Mouse (Mus musculus): ENCODE measurements around the gene Kif6.

The Kif6 gene

DNA sequence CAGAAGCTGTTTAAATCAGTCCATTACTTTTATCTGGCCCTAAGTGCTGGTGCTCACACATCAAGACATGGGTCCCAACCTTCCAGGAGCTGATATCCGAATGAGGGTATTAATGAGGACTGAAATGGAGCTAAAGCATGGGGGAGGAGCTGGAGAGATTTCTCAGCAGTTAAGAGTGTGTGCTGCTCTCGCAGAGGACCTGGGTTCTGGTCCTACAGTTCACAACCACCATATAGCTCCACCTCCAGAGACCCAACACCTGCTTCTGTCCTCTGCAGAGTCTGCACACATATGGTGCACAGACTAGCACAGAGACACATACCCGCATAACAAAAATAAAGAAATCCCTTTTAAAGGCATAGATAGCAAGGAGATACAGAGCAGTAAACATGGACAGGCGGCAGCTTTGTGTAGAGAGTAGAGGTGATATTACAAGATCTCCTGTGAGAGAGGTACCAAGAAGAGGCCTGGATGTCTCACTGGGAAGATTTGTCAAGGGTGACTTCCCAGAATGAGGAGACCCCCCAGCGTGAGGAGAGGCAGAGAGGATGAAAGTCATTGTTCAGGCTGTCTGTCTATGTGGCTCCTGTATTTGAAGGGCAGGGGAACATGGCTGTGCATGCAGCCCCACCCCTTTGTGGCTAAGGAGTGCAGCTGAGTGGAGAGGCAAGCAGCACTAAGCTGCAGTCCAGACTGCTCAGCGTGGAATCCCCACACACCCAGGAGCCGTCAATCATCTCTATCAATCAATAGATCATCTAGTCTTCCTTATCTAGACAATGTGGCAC lies 173.4 kb downstream of the Kif6 start:
- peak; percentile 21 for DNase-seq (ENCODE audit: low read depth, low spot score)

DNA sequence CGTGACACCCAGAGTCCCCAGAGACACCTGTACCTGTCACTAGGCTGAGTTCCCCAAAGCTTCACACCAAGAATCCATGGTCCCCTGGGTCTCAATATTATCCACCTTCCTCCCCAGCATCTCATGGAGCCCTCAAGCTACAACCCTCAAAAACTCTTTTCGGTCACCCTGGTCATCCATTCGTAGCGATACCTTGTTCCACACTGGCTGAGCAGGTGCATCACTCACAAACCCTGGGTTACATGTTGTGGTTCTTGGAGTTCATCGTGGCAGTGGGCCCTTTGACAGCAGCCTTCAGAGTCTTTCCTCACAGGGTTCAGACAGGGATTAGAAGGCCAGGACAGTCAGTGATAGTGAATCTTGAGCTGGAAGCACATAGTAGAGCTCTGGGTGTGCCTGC lies 176.6 kb downstream of the Kif6 start:
- no peak for DNase-seq (ENCODE audit: low read depth, low spot score)

DNA sequence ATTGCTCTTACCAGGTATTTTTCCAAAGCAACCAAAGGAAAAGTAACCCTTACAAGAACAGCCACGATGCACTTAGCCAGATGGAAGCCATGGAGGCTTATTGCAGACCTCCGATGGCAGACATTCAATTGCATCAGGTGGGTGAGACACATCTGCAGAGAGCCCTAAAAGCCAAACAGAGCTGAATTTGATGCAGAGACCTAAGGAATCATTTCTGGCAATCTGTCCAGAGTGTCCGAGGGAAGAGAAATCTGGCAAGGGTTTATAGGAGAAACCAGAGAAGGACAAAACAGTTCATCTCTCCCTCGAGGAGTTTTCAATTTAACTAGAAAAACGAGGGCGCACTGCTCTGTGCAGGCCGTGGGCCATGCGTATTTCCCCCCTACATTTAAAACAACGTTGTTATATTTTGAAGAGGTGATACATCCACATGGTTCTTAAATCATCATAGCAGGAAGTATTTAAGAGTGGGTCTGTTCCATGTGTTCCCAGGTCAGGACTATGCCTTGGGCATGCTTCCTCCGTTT lies 177.3 kb downstream of the Kif6 start:
- DNase-seq (ENCODE audit: low read depth, low spot score): no peak

DNA sequence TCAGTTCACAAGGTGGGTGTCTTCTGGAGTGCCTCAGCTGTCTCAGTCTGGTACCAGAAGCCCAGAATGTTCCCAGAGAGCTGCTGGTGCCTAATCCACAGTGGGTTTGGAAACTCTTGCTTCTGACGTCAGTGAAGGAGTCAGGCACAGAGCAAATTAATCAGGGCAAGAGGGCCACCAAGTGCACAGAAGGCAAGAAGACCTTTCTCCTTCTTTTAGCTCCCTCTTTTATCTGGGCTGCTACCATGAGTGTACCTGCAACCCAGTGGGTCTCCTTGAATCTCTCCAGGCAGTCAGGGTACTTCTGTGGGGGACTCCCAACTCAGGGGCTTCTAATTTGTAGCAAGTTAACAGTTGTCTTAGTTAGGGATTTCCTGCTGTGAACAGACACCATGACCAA lies 178.0 kb downstream of the Kif6 start:
- DNase-seq (ENCODE audit: low read depth, low spot score): no peak

DNA sequence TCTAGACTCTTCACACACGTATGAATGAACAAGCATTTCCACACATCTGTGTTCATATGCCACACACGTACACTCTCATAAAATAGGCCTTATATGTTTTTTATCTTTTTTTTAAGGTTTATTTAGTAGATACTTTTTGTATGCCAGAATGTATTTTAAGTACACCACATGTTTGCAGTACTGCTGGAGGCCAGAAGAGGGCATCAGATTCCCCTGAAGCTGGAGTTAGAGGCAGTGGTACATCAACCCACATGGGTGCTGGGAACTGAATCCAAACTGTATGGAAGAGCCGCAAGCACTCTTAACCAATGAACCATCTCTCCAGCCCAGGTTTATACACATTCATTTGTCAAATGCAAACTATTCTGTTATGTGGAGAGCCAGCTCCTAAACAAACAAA lies 179.0 kb downstream of the Kif6 start:
- DNase-seq (ENCODE audit: low read depth, low spot score): peak; percentile 53

DNA sequence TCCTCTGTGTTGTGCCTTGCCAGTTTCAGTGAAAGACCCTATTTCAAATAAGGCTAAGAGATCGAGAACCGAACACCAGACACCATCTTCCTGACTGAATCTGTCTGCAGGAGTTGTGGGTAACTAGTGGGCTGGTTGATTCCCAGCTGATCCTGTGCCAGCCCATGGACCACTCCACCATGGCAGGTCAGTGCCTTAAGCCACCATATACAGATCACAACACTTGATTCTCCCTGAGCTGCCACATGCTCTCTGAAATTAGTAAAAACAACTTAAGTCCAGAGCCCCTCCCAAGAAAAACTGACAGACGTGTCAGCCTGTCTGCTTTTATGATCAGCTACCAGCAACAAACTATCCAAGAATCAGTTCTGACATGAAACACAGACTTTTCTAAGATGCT lies 180.3 kb downstream of the Kif6 start:
- DNase-seq (ENCODE audit: low read depth, low spot score): no peak

DNA sequence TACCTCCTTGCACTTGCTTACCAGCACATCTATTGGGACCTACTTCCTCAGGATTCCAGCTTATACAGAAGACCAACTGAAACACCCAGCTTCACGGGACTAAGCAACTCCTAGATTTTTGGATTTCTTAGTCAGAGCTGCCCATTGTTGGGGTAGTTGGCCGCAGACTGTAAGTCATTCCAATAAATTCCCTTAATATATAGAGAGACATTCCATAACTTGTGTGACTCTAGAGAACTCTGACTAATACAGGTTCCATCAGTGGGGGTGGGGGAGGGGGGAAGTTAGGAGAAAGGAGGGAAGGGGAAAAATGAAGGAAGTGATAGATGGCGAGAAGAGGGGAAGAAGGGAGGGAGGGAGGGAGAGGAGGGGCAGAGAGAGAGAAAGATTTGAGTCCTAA lies 181.2 kb downstream of the Kif6 start:
- DNase-seq (ENCODE audit: low read depth, low spot score): no peak

DNA sequence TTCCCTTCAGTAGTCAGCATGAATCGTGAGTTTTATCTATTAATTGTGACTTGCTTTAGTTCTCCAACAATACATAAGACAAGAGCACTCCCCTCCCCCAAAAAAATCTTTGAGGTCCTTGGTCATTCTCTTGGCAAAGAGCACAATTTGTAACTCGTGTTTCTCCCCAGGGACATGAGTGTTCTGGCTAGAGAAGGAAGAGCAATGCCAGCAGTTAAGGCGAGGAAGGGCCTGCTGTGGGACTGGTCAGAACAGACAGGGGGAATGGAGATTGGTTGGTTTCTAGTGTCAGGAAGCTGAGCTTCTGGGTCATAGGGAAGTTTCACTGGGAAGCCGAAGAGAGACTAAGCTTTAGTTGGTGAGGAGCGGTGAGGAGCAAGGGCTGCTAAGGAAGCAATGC lies 184.2 kb downstream of the Kif6 start:
- no peak for DNase-seq (ENCODE audit: low read depth, low spot score)

DNA sequence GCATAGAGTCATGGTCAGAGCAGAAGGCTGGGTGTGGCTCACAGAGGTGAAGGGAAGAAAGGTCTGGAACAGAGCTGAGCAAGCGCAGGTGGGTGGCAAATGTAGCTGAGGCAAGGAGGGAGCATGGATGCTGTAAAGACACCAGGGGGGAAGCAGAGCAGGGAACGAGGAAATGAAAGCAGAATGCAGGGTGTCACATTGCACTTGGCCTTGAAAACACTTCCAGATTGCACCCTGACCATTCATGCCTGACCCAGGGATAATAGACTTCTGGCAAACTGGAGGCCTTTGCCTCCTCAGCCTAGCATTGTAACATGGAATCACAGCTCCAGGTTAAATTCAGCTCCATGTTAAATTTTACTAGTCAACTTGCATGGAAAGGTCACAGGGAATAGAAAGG lies 185.2 kb downstream of the Kif6 start:
- no peak for DNase-seq (ENCODE audit: low read depth, low spot score)

DNA sequence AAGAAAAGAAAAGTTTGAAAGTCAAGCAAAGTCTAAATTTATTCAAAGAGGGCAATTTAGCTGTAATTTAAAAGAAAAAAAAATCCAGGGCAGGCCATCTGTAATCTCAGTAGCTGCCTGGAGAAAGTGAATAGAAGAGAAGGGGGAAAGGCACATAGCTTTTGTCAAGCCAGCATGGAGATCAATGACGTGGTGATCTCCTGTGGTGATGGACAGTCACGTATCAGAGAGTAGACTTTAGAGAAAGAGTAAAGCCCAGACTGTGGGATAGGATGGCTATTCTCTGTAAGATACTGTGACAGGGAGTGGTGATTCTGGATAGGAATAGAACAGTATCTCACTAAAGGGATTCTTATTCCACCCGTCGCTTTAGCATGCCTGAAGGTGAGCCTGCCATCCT lies 192.5 kb downstream of the Kif6 start:
- peak; percentile 35 for DNase-seq (ENCODE audit: low read depth, low spot score)

DNA sequence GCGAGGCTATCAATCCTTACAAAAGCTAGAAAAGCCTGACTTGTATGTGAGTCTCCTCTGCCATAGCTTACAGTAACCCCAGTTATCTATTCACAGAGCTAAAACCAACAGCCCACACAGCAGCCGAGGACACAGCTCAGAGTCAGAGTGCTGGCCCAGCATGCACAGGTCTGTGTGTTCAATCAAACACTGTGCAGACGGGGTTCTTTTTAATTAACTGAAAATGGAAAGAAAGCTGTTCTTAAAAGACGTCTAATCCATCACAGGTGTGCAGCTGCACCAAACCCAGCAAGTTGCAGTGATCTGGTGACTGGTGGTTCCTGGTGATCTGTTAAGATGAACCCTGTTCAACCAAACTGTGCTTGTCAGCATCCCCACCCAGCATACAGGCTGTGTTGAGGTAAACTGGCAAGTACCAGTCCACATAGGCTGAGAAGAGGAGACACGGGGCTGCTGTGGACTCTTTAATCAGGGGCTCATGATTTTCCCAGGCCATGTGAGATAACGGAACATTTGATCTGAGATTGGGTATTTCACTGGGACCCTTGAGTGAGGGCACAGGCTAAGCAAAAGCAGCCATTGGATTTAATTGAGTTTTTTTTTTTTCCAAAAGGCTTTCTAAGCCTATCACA lies 193.9 kb downstream of the Kif6 start:
- DNase-seq (ENCODE audit: low read depth, low spot score): no peak

DNA sequence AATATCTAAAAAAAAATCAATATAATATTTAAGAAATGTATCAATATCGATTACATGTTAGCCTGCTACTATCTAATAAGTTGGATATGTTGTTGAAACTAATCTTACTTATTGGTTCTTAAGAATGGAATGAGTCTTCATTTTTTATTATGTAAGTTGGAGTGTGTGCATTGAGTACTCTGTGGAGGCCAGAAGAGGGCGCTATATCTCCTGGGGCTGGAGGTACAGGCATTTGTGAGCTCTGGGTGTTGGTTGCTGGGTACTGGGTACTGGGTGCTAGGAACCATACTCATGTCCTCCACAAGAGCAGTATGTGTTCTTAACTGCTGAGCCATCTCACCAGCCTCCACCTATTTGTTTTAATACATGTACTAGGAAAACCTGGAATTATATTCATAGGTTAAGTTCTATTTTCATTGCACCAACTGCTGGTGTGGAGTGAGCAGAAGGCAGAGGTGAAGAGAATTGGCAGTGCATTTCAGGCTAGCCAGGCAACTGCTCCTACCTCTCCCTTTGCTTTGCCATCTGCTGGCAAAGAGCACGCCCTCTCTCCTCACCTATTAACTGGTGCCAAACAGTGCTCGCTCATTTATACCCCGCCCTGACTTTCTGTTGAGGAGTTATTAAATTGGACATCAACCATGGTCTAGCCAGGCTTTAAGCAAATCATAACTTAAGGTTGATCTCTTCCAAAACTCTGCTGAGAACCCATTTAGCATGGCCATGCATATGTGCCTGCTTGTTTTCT lies 199.1 kb downstream of the Kif6 start:
- DNase-seq (ENCODE audit: low read depth, low spot score): peak; percentile 14

DNA sequence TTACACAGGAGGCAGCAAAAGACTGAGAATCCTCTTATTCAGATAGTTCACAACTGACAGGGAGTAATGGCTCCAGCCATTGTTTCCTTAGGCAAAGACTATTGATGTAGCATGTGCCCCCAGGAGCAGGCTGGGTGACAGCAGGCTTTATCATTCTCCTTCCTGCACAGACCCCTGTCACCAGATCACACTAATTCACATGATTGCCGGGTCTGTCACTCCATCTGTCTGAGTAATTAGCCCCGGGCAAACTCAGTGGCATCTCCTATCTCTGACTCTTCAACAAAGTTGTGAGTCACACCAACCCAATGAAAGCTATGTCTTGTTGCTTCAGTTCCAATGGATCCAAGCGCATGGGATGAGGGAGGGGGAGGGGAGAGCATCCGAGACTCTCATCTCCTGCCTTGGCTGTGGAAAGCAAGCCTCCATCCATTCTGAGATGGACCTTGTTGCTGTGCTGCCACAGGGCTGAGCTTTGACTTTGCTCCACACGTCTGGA lies 201.2 kb downstream of the Kif6 start:
- DNase-seq (ENCODE audit: low read depth, low spot score): no peak

DNA sequence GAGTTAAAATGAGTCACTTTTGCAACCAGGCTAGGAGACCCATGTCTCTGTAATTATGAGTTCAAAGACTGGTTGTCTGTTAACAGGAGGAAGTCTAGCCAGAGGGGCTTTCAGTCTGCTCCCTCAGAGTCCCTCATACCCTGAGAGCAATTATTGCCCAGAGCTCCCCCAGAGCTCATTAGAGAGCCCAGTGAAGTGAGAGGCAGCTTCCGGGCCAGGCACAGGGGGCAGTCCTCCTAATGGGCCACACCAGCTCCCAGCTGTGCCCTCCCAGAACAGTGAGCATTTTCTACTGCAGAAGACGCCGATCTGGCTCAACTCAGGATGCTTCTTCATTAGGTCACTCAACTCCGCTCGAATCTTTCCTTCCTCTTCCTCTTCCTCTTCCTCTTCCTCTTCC lies 201.8 kb downstream of the Kif6 start:
- DNase-seq (ENCODE audit: low read depth, low spot score): no peak

DNA sequence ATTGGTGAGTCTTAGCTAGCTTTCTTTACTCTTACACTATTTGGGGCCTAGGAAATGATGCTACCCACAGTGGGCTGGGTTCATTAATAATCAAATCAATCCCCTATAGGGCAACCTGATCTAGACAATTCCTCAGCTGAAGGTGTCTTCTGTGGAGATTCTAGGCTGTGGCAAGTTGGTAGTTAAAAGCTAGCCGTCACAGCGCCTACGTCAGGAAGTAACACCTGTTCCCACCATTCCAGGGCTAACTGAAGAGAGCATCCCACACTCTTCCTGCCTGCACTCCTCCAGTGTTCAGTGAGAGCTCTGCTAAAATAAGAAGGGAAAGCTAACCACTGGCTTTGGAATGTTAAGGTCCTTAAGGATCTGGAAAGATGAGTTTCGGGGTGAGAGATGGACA lies 205.3 kb downstream of the Kif6 start:
- no peak for DNase-seq (ENCODE audit: low read depth, low spot score)

DNA sequence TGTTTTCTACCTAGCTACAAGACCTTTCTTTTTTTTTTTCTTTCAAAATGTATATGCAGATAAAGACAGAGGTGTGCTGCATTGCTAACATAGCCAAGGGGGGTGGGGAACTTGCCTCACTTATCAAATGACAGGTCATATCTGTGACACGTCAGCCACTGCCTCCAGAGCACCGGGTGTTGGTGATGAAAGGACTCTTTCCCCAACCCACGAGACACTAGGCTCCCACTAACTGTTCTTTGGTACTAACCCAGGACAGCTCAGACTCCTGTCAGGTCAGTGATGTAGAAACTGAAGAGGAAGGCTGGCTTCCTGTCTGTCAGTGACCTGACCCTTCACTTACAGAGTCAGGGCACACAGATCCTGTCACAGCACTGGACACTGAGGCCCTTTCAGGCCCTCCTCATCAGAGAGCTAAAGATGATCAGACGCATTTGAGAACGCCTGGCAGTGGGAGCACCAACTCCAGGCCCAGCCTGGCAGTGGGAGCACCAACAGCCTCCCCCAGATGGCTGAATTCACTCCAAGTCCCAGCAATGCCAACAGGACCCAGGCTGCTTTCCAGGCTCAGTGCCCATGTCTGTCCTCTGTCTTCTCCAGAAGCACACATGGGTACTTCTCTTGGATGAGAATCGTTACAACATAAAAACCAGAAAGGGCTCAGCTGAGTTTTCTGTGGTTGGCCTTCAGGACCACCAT lies 209.4 kb downstream of the Kif6 start:
- DNase-seq (ENCODE audit: low read depth, low spot score): no peak

DNA sequence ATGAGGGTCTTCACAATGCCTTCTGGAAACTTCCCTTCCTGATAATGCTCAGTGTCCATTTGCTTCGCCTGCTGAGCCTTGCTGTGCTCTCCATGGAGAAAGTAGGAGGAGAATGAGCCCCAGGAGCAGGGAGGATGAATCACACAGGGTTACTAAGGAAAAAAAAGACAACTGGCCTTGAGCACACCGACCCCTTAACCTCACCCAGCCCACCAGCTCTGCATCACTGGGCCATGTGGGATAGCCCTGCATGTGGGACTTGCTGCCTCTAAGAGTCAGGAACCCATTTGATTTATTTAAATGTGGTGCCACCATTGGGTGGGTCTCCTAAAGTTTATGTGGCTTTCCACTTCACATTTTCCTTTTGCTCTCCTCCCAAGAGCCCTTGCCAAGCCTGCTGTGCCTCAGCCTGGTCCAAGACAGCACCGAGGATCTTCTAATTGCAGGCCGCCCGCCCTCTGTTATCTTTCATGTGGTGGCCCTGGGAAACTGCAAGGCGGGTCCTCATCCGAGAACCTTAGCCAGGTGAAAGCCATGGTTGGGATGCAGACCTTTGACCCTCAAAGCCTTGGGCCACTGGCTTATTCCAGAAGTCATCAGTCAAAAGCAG lies 210.0 kb downstream of the Kif6 start:
- no peak for DNase-seq (ENCODE audit: low read depth, low spot score)

DNA sequence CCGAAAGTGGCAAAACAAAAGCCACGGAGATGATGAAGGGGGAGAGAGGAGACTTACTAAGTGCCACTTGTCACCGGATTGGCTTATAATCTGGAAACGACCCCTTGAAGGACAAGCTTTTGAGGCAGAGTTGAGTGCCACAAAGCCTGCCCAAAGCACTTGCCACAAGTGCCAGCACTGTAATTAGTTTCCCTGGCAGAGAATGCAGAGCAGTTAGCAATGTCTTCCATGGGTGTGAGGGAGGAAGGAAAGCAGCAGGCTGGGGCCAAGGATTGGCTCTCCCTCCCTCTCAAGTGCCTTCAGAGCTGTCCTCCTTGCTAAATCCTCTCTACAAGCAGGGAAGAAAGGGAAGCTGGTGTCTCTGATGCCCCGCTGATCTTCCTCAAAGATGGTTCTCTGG lies 210.9 kb downstream of the Kif6 start:
- no peak for DNase-seq (ENCODE audit: low read depth, low spot score)

DNA sequence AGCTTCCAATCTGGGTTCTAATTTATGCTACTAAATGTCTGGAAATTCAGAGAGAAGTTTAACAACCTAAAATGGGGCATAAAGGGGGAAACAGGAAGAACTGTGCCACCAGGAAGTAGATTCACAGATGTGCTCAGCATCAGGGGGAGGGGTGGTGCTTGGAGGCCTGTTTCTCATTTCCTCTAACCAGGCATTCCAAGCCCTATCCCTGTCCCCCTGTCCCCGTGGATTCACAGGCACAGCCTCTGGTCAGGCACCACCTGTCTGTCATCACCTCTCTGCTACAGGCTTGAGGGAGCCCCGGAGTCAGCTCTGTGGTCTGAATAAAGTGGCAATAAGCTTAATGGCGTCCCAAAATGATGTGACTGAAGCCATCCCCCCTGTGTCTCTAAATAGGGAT lies 216.8 kb downstream of the Kif6 start:
- DNase-seq (ENCODE audit: low read depth, low spot score): no peak

DNA sequence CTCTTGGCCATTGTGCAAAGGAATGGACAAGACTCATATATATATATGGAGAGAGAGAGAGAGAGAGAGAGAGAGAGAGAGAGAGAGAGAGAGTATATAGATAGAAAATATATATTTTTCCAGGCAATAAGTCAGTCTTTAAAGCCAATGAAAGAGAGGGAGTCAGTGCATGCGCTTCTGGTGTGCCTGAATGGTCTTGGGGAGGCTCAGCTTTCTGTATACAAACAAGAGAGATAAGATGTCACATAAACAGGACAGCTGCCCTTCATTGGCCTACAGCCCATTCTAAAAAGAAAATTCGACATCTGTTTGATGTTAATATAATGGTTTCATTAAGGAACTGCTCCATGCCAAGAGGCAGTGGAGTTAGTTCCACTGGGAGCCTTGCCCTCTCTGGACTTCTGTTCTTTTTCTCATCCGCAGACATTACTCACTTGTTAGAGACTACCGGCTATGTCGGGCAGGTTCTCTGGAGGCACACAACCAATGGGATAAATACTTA lies 219.2 kb downstream of the Kif6 start:
- DNase-seq (ENCODE audit: low read depth, low spot score): no peak

DNA sequence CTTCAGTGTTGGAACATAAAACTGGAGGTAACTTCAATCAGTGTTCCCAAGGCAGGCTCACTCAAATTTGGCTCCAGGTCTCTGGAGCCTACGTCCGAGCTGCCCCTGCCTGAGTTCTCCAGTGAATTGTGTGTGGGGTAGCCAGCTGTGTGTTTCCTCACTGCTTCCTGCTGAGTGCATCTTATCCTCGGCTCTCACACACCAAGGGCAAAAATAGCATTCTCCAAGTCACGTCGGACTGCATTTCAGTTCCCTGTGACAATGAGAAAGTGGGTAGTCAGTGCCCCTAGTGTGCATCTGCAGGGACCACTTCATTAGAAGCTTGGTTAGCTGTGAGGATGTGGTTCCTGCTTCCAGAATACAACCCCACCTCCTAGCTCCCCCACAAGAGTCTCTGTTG lies 222.5 kb downstream of the Kif6 start:
- no peak for DNase-seq (ENCODE audit: low read depth, low spot score)

Measured in ES-CJ7 (cell line).